Mouse (Mus musculus): ENCODE data around the gene Wdr82. TPM values are rescaled to one million over a fixed set of nuclear protein-coding genes. Genes with fewer than 3 reads are reported as not detected.

Wdr82 gene
- polyA plus RNA-seq, 1 experiment from 2014 or later, result 56.4 TPM

MicroRNA genes within 50 kb of the gene (microRNA counts, 519-probe panel; counts per million panel counts)
- 6,536 counts per million, percentile 95 among the panel's probes with 10 or more counts for microRNA mmu-let-7g

Small RNAs within 50 kb of the gene (microRNA-seq; reads per million reads assigned to microRNA genes)
- gene Mir135a-1 (136 reads per million, percentile 60 among the genes with 10 or more reads in this experiment), gene Mirlet7g (65,986 reads per million, percentile 100 among the genes with 10 or more reads in this experiment)

Other genes starting within 250 kb of the Wdr82 start
- 0.10 and 0.15 TPM in 2 replicates for gene Col6a5, start 210.3 kb upstream of the Wdr82 start, polyA plus RNA-seq (2014; fragmentation: Nextera tagmentation; extraction: Ambion mirVana)
- 0.22 and 0.66 TPM in 2 replicates for gene Col6a4, start 74.1 kb upstream of the Wdr82 start, polyA plus RNA-seq (2014; fragmentation: Nextera tagmentation; extraction: Ambion mirVana)
- 2.3 TPM in 2 replicates for gene Glyctk, start 12.8 kb upstream of the Wdr82 start, polyA plus RNA-seq (2014; fragmentation: Nextera tagmentation; extraction: Ambion mirVana)
- gene Ppm1m, start 28.8 kb downstream of the Wdr82 start, polyA plus RNA-seq (2014; fragmentation: Nextera tagmentation; extraction: Ambion mirVana), result 10.3 and 10.7 TPM in 2 replicates
- gene Twf2, start 32.2 kb downstream of the Wdr82 start, polyA plus RNA-seq (2014; fragmentation: Nextera tagmentation; extraction: Ambion mirVana), result 57.5 and 64.7 TPM in 2 replicates
- gene Tlr9, start 51.7 kb downstream of the Wdr82 start, polyA plus RNA-seq (2014; fragmentation: Nextera tagmentation; extraction: Ambion mirVana), result not detected in 2 replicates
- gene Alas1, start 77.7 kb downstream of the Wdr82 start, polyA plus RNA-seq (2014; fragmentation: Nextera tagmentation; extraction: Ambion mirVana), result 91.5 and 110 TPM in 2 replicates
- gene Poc1a, start 110.1 kb downstream of the Wdr82 start, polyA plus RNA-seq (2014; fragmentation: Nextera tagmentation; extraction: Ambion mirVana), result 11.8 and 12.1 TPM in 2 replicates
- gene Dusp7, start 197.7 kb downstream of the Wdr82 start, polyA plus RNA-seq (2014; fragmentation: Nextera tagmentation; extraction: Ambion mirVana), result 10.2 and 11.3 TPM in 2 replicates